Mouse (Mus musculus): ENCODE results near the gene Thrb.

Thrb gene

GRCm38 (mm10) chr14:18027867-18028266 lies 367.8 kb downstream of the Thrb start:
- no peak for DNase-seq (ENCODE audit: low read depth, low spot score)

GRCm38 (mm10) chr14:18029181-18029932 lies 369.3 kb downstream of the Thrb start:
- no peak for DNase-seq (ENCODE audit: low read depth, low spot score)

DNA sequence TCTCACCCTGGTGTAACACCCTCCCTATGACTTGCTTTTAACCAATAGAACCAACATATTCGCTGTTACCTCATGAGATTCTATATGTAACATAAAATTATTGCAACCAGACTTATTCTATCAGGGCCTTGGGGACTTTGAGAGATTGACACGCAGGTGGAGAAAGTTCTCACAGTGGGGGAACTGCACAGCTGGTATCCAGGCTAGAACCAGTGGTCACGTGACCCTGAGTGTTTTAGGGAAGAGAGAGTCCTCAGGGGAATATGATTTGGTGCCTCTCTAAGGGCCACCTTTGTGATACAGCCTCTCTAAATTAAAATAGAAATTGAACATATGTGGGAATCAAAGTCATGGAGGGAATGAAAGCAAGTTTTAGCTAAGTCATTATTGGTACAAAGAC lies 371.9 kb downstream of the Thrb start:
- no peak for DNase-seq (ENCODE audit: low read depth, low spot score)

GRCm38 (mm10) chr14:18036573-18036972 lies 376.5 kb downstream of the Thrb start:
- no peak for DNase-seq (ENCODE audit: low read depth, low spot score)

GRCm38 (mm10) chr14:18062082-18062772 lies 402.2 kb downstream of the Thrb start:
- DNase-seq (ENCODE audit: low read depth, low spot score): no peak
